ENCODE assay signal across 8 mouse cellular contexts in genomic region chr10:42679586-42679985, GRCm38 (mm10).
DNase-seq lines count a peak whose midpoint lies in the region; ATAC-seq and TF ChIP-seq lines count a peak whose summit lies in the region.

No protein-coding gene starts in this region.

- peak overlapping the region; percentile 83 for H3K9ac ChIP-seq in forebrain, embryonic 16.5 days (replicated peaks; ENCODE audit: low read depth, low read length)
- H3K9ac ChIP-seq in liver, embryonic 13.5 days = peak overlapping the region; percentile 92
- H3K9ac ChIP-seq in stomach, embryonic 15.5 days = no peak overlapping the region

- H3K36me3 ChIP-seq in erythroblast, embryonic 14.5 days (ENCODE audit: control insufficient read depth) = peaks cover 21% of the 10 kb centered on the region
- H3K36me3 ChIP-seq in E14TG2a.4 (ENCODE audit: insufficient read depth, low read length) = 0 out of 2 replicates have a peak, but pooled peaks cover 9% of the 10 kb centered on the region
- peaks cover 5% of the 10 kb centered on the region for H3K36me3 ChIP-seq in forebrain, embryonic 16.5 days (ENCODE audit: control insufficient read depth, insufficient read depth)
- H3K36me3 ChIP-seq in liver, embryonic 13.5 days = peaks cover 22% of the 10 kb centered on the region
- 0 out of 2 replicates have a peak, but pooled peaks cover 3% of the 10 kb centered on the region for H3K36me3 ChIP-seq in stomach, embryonic 15.5 days

- WGBS in forebrain, embryonic 16.5 days = 8% methylated on average over 10 of the region's 10 CpGs
- 4% methylated on average over 10 of the region's 10 CpGs for WGBS in liver, embryonic 13.5 days (ENCODE audit: insufficient replicate concordance)
- WGBS in stomach, embryonic 15.5 days = 15% methylated on average over 10 of the region's 10 CpGs

- no peak overlapping the region for H3K27ac ChIP-seq in forebrain, embryonic 16.5 days (ENCODE audit: low read length)
- peak overlapping the region; percentile 92 for H3K27ac ChIP-seq in liver, embryonic 13.5 days
- no peak overlapping the region for H3K27ac ChIP-seq in stomach, embryonic 15.5 days

- H3K4me3 ChIP-seq in erythroblast, embryonic 14.5 days (replicated peaks) = peak overlapping the region; percentile 83
- H3K4me3 ChIP-seq in E14TG2a.4 (replicated peaks; ENCODE audit: low read length) = peak overlapping the region; percentile 94
- peak overlapping the region; percentile 90 for H3K4me3 ChIP-seq in forebrain, embryonic 16.5 days (replicated peaks; ENCODE audit: low read length)
- peak overlapping the region; percentile 94 for H3K4me3 ChIP-seq in liver, embryonic 13.5 days (replicated peaks)
- H3K4me3 ChIP-seq in stomach, embryonic 15.5 days (replicated peaks) = peak overlapping the region; percentile 92

- peak; percentile 22 for DNase-seq in liver, embryonic 13.5 days
- DNase-seq in kidney, postnatal 14 days = no peak
- DNase-seq in kidney, postnatal 10 days = no peak

- no peak for TF ChIP-seq CTCF in E14TG2a.4 (conservative IDR thresholded peaks at IDR 0.05; ENCODE audit: low read length)

- H3K27me3 ChIP-seq in erythroblast, embryonic 14.5 days (ENCODE audit: control insufficient read depth) = no peaks in the 10 kb centered on the region
- H3K27me3 ChIP-seq in E14TG2a.4 (ENCODE audit: insufficient read depth, low read length) = no peaks in the 10 kb centered on the region
- H3K27me3 ChIP-seq in forebrain, embryonic 16.5 days (replicated peaks; ENCODE audit: control insufficient read depth, insufficient read depth, low read length) = no peaks in the 10 kb centered on the region
- H3K27me3 ChIP-seq in liver, embryonic 13.5 days = no peaks in the 10 kb centered on the region
- H3K27me3 ChIP-seq in stomach, embryonic 15.5 days (replicated peaks) = no peaks in the 10 kb centered on the region

- 0 out of 2 replicates have a peak, but pooled peaks cover 2% of the 10 kb centered on the region for H3K9me3 ChIP-seq in erythroblast, embryonic 14.5 days (ENCODE audit: control insufficient read depth, low read length)
- no peaks in the 10 kb centered on the region for H3K9me3 ChIP-seq in E14TG2a.4 (ENCODE audit: low read length)
- peaks cover 2% of the 10 kb centered on the region; the same call in 1 of the 2 replicates for H3K9me3 ChIP-seq in forebrain, embryonic 16.5 days (ENCODE audit: control insufficient read depth, low read length)
- H3K9me3 ChIP-seq in liver, embryonic 13.5 days (replicated peaks) = no peaks in the 10 kb centered on the region
- no peaks in the 10 kb centered on the region for H3K9me3 ChIP-seq in stomach, embryonic 15.5 days

- ATAC-seq in erythroblast, adult 5-6 weeks (replicated peaks; ENCODE audit: low FRiP score, poor library complexity, severe bottlenecking) = no peak
- ATAC-seq in forebrain, embryonic 16.5 days = no peak
- no peak for ATAC-seq in liver, embryonic 13.5 days (ENCODE audit: low read depth)
- no peak for ATAC-seq in stomach, embryonic 15.5 days (ENCODE audit: insufficient read depth, low FRiP score, low read depth)

- peaks cover 33% of the 10 kb centered on the region for H3K4me1 ChIP-seq in erythroblast, embryonic 14.5 days (ENCODE audit: control insufficient read depth)
- peaks cover 15% of the 10 kb centered on the region for H3K4me1 ChIP-seq in E14TG2a.4 (replicated peaks; ENCODE audit: low read depth, low read length)
- peaks cover 17% of the 10 kb centered on the region for H3K4me1 ChIP-seq in forebrain, embryonic 16.5 days (replicated peaks; ENCODE audit: control insufficient read depth, insufficient read depth, low read length)
- peaks cover 21% of the 10 kb centered on the region for H3K4me1 ChIP-seq in liver, embryonic 13.5 days (replicated peaks)
- H3K4me1 ChIP-seq in stomach, embryonic 15.5 days = 0 out of 2 replicates have a peak, but pooled peaks cover 8% of the 10 kb centered on the region

- H3K4me2 ChIP-seq in forebrain, embryonic 16.5 days (ENCODE audit: low read length) = peak overlapping the region; percentile 72
- peak overlapping the region; percentile 91 for H3K4me2 ChIP-seq in liver, embryonic 13.5 days
- peak overlapping the region; percentile 84 for H3K4me2 ChIP-seq in stomach, embryonic 15.5 days
